Mouse (Mus musculus) myocyte (in vitro differentiated cells): ENCODE results near the gene 1700001P01Rik.

Experiments used
- CEBPB ChIP-seq: IDR thresholded peaks from 2 replicates; pipeline ENCODE4 v1.6.1; 2011; ENCODE audit warnings: mild to moderate bottlenecking, moderate library complexity; ENCODE audit not compliant: poor library complexity, insufficient read depth, severe bottlenecking
- POLR2A ChIP-seq: IDR thresholded peaks from one replicate; pipeline ENCODE4 v1.6.1; 2011; ENCODE audit warnings: low read depth, mild to moderate bottlenecking, control low read depth, moderate library complexity; ENCODE audit not compliant: insufficient read length
- USF1 ChIP-seq: IDR thresholded peaks from one replicate; pipeline ENCODE4 v1.6.1; 2011; ENCODE audit warnings: low read depth, mild to moderate bottlenecking, control low read depth, moderate library complexity

DNA sequence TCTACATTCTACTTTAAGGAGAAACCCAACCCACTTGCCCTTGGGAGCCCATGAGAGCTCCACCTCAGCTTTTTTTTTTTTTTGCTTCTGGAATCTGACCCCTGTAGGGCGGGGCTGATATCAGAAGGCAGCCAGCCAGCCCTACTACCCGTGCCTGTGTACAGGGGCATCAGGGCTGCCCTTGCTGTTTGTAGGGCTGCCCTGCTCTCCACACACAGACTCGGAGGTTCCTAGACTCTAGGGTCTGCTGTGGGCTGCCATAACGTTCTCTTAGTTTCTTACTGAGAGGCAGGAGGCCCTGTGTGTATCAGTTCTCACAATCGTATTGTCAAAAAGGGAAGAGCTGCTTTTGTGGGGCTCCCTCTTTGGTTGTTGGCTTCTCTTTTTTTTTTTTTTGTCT is 41.7 kb upstream of the 1700001P01Rik start:
- no peak for TF ChIP-seq POLR2A
- no peak for TF ChIP-seq USF1
- no peak for TF ChIP-seq CEBPB
